Mouse (Mus musculus): ENCODE data around the gene Cdh18.
"Not testable (repeated sequence)": the region's sequence is repeated elsewhere in the genome, so short reads cannot be mapped to it uniquely, and the experiment has no call there.

Gene Cdh18

DNA sequence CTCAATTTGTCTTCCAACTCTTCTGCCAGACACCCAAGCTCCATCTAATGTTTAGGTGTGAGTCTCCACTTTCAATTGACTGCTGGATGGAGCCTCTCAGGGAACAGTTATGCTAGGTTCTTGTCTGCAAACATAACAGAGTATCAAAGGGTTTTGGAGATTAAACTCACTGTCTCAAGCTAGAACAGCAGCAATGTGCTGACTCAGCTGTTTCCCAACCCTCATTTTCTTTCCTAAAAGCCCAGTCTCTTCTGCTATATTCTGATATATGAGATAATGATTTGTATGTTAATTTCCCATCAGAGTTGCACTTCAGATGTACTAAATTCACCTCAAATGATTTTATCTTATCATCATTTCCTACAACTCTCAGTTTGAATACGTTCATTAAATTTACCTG, 398.4 kb downstream of the Cdh18 start:
- no peak for DNase-seq (ENCODE audit: low spot score in 2 of 2)

- no peak for DNase-seq (ENCODE audit: low spot score in 2 of 2)
Measured at GRCm38 (mm10) chr15:22969424-22969823, 420.6 kb downstream of the Cdh18 start.

- DNase-seq (ENCODE audit: low spot score in 2 of 2): no peak
Measured at GRCm38 (mm10) chr15:22980136-22980535, 431.3 kb downstream of the Cdh18 start.

DNA sequence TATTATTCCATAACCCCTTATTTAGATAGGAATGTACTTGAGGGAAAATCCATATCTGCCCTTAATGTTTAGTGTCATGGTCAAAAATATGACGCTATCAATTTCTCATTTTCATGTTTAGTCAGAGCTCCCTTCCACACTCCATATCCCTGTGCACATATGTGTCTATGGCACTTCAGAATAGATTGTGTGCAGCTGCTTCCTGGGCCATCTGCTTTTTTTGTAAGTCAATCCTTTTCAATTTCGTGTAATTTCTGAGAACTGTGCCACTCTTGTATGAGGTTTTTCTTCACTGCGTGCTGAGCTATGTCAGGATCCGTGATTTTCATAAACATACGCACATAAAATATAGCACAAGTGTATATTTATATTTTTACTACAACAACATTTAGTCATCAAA, 435.8 kb downstream of the Cdh18 start:
- DNase-seq (ENCODE audit: low spot score in 2 of 2): no peak

GRCm38 (mm10) chr15:23016680-23017079, 467.9 kb downstream of the Cdh18 start:
- DNase-seq (ENCODE audit: low spot score in 2 of 2): no peak

- DNase-seq (ENCODE audit: low spot score in 2 of 2): no peak
Measured at GRCm38 (mm10) chr15:23021151-23021550, 472.3 kb downstream of the Cdh18 start.

- no peak for DNase-seq (ENCODE audit: low spot score in 2 of 2)
Measured at GRCm38 (mm10) chr15:23022635-23023034, 473.8 kb downstream of the Cdh18 start.

GRCm38 (mm10) chr15:23035551-23036207, 486.9 kb downstream of the Cdh18 start:
- peak in 1 of 2 experiments; percentile 5 for DNase-seq (ENCODE audit: low spot score in 2 of 2)

- peak; percentile 64 to 75 for DNase-seq (ENCODE audit: low spot score in 2 of 2)
Measured at GRCm38 (mm10) chr15:23036208-23037065, 487.6 kb downstream of the Cdh18 start.

DNA sequence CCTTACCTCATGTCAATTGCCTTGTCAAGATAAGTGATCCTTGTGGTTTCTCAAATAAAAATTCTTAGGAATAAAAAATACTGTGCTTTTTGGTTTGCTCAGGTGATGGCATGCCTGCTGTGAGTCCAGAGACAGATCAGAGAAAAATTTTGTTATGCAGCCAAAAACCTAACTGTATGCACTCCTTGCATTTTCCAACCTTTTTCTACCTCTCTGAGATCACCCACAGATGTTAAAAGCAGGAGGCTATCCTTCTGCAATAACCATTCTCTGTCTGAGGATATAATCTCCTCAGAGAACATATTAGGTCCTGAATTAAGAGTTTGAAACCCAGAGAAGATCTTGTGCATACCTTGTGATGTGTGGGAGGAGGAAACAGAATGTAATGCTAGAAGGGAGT, 488.7 kb downstream of the Cdh18 start:
- no peak for DNase-seq (ENCODE audit: low spot score in 2 of 2)

- no peak for DNase-seq (ENCODE audit: low spot score in 2 of 2)
Measured at GRCm38 (mm10) chr15:23046127-23046785, 497.4 kb downstream of the Cdh18 start.

GRCm38 (mm10) chr15:23052006-23052405, 503.2 kb downstream of the Cdh18 start:
- no peak for DNase-seq (ENCODE audit: low spot score in 2 of 2)

DNA sequence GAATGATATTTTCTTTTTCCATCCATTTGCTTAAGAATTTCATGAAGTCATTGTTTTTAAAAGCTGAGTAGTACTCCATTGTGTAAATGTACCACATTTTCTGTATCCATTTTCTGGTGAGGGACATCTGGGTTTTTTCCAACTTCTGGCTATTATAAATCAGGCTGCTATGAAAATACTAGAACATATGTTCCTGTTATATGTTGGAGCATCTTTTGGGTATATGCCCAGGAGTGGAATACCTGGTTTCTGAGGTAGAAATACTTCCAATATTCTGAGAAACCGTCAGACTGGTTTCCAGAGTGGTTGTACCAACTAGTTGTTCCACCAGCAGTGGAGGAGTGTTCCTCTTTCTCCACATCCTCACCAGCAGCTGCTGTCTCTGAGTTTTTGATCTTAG, 536.5 kb downstream of the Cdh18 start:
- DNase-seq (ENCODE audit: low spot score in 2 of 2): not testable (repeated sequence)

- no peak for DNase-seq (ENCODE audit: low spot score in 2 of 2)
Measured at GRCm38 (mm10) chr15:23087535-23087934, 538.7 kb downstream of the Cdh18 start.

DNA sequence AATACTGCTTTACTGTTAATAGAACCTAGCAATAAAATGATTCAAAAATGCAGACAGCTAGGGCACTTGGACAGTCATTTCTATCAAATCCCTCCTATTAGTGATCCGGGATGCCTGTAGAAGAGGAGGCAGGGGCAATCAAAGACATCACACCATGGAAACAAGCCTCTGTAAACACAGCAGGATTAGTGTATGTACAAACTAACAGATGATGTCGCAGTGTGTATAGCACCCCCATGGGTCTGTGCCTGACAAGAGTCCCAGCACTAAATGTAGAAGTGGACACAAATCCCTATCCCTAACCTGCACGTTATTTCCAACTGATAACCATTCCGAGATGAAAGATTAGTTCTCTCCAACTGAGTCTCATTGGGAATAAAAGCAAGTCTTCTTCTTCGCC, 547.8 kb downstream of the Cdh18 start:
- no peak for DNase-seq (ENCODE audit: low spot score in 2 of 2)

GRCm38 (mm10) chr15:23104668-23105380, 556.0 kb downstream of the Cdh18 start:
- DNase-seq (ENCODE audit: low spot score in 2 of 2): no peak

DNA sequence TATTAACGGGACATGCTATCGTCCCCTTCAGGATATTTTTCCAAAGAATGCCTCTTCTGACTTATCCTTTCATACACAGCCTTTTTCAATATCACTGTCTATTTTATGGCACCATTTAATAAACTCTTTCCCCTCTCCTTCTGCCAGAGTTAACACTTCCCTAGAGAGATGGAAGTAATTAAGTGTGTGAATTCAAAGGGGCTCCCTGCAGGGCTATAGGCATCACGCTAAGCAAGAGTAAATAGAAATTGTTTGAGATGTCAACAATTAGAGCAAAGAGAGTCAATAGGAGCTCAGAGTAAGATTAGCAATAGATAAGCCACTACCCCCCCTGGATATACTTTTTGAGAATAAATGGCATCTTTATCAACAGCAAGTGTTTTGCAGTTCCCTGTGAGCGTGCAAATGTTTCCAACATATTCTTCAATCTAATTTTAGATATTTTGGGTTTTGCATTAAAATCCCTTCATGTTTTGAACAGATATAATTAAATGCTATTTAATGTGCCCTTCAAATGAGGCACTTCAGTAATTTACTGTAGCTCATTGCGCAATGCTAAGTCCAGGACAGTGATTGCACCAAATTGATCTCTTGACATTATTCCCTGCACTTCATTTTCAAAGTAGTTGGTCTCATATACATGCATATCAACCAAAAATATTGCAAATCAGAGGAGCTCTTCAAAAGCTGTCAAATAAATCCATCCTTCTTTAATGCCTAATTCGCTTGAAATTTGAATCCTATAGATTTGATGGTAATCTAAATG, 586.3 kb downstream of the Cdh18 start:
- DNase-seq (ENCODE audit: low spot score in 2 of 2): no peak

DNA sequence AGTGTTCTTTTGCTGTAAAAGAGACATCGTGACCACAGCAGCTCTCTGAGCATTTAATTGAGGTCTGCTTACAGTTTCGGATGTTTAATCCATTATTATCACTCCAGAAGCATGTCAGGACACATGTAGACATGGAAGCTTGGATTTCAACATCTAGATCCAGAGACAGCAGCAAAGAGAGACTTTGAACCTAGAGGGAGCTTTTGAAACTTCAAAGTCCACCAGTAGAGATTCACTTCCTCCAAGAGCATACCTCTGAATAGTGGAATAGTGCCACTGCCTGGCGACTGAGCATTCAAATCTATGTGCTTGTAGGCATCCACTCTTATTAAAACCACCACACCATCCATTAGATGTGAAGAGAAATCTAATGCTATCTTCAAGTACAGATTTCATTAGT, 588.1 kb downstream of the Cdh18 start:
- no peak for DNase-seq (ENCODE audit: low spot score in 2 of 2)

GRCm38 (mm10) chr15:23142907-23143306, 594.1 kb downstream of the Cdh18 start:
- DNase-seq (ENCODE audit: low spot score in 2 of 2): not testable (repeated sequence)

- no peak for DNase-seq (ENCODE audit: low spot score in 2 of 2)
Measured at GRCm38 (mm10) chr15:23155883-23156282, 607.1 kb downstream of the Cdh18 start.

GRCm38 (mm10) chr15:23164869-23165268, 616.0 kb downstream of the Cdh18 start:
- no peak for DNase-seq (ENCODE audit: low spot score in 2 of 2)
